Mouse (Mus musculus) gastrocnemius, postnatal 36 days (tissue): ENCODE results near the gene Rpl3. TPM values are rescaled to one million over a fixed set of nuclear protein-coding genes. Genes with fewer than 3 reads are reported as not detected.

Experiments
- DNase-seq, 2 experiments: peaks; one replicate each; pipeline ENCODE4 v3.0.0; 2022
- intact Hi-C: fragments of 180-260 bp; cut with DNase I; formaldehyde crosslinking; loops from one replicate; pipeline ENCODE4 v1.15.1; 2025
- total RNA-seq, 2 experiments: library from RNA; stranded (reverse); gene quantifications; 2 replicates each; pipeline ENCODE4 v1.2.3; 2021

Gene Rpl3
- total RNA-seq, 2 experiments from 2014 or later, result 43.5 to 51.8 TPM

DNA sequence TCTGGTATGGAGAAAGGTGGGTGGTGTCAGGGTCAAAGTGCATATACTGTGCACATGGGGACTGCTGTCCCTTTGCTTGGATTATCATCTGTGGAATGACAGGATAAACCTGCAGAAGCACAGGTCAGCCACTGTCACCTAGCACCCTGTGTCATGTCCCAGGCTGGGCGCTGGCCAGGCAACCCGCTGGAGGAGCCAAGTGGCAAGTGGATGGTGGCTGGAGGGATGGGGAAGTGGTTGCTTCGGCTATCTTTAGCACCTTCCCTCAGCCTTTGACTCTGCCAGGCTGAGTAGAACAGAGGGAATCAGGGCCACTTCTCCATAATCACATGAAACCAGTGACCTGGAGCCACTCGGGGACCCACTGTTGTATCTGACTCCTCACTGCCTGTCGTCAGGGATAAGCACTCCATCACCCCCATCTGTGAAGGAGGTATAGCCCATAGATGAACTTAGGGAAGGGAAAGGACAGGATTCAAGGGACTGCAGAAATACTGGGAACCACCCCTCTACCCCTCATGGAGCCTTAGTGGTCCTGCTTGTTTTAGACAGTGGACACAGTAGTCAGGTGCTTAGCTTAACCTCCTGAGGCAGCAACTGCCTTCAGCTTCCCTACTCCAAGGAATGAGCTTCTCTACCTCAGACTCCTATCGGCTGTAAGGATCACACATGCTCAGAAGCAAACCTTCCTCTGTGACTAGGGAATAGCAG, 16.9 kb downstream of the Rpl3 start:
- intact Hi-C loops, result no loop called here
- DNase-seq, result peak; percentile 61 to 63

DNA sequence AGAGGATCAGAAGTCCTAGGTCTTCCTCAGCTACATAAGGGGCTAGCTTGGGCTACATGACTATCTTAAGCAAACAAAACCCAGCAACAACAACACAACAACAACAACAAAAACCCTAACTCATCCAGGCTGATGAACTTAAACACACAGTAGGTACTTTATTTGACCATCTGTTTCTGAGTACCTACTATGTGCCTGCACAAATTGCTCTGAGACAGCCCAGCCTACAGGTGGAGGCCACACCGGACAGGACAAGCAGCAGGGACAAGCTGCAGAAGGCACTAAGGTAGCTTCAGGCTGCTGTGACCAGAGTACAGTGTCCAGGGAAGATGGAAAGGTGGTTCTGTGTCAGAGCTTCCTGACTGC, 18.4 kb downstream of the Rpl3 start:
- intact Hi-C loops, result no loop called here
- DNase-seq, result no peak

DNA sequence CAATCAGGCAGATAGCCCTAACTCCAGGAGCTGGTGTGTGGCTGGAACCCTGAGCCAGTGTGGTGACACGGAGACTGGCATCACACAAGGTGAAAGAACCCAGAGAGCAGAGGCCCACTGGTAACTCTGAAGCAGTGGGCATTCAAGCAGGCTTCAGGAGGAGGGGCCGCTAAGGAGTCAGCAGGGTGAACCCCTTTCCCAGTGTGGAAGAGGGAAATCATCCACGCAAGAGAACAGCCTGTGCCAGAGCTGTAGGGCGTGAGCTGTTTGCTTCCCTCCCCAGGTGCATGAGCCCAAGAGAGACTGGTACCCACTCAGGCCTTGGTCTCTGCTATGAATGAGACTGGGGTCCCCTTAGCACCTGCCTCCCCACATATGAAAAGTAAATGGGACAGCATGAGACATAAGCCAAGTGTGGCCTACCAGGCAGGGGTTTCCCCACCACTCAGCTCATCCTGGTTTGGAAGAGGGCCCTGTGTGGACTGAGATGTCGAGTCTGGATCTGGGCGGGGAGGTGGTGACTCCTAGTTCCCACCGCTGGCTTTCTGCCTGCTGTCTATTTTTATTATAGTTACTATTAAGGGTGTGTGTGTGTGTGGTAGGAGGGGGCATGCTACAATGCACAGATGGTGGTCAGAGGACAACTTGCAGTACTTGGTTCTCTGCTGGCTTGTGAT, 19.0 kb downstream of the Rpl3 start:
- DNase-seq, result no peak
- intact Hi-C loops, result no loop called here

DNA sequence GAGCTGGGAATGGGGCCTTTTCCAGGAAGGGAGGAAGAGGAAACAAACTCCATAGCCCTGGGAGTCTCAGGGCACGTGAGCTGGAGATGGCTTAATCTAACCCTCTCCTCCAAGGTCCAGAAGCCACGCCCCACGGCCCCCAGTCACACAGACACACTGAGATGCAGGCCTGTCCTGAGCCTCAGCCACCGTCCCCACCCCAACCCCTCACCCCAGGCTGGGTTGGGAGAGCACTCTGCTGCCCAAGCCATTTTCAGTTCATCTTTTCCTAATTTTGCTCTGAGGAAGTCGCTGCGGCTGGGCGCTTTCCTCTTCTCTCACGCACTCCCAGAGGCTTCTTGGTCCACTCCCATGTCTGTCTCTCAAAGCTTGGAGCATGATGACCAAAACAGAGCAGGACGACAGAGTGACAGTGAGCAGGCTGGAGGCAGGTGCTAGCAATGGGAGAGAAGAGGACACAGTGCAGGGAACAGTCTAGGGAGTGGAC, 19.7 kb downstream of the Rpl3 start:
- intact Hi-C loops, result no loop called here
- no peak for DNase-seq

DNA sequence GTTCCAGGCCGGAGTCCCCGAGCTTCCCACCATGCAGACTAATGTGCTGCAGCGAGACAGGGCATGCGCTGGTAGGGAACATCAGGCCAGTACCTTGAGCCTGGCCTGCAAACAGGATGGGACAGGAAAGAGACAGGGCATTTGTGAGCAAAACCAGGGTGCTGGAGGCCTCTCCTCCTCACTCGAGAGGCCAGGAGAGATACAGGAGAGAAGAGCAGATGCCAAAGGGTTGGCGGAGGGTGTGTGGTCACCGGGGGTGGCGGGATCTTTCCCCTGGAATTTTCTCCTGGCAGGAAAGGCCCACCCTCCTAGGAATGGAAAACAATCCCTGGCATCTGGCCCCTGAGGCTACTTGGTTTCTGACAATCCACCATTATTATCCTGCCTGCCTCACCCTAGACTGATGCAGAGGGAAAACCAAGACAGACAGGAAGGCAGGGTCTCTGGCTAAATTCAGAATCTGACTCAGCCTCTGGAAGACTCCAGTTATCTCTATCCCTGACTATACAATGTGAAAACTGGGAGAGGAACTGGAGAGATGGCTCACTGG, 21.5 kb downstream of the Rpl3 start:
- intact Hi-C loops, result no loop called here
- no peak for DNase-seq

DNA sequence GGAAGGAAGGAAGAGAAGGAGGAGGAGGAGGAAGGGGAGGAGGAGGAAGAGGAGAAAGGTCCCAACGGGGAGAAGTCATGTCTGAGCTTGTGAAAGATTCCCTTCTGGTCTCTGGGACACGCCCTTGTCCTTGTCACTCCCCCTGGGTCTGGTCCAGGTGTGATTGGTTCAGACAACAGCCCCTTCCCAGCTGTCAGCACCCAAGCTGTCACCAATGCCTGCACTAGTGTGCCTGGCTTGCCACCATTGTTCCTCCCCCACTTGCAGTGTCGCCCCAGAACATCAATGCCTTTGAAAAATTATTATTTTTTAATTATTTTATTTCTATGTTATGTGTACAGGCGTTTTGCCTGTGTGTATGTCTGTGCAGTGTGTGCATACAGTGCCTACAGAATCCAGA, 22.5 kb downstream of the Rpl3 start:
- no peak for DNase-seq
- intact Hi-C loops, result loop anchor here (5.0 kb wide), 1 partner anchor 57 kb away; the partner anchor contains the start of gene Pdgfb

DNA sequence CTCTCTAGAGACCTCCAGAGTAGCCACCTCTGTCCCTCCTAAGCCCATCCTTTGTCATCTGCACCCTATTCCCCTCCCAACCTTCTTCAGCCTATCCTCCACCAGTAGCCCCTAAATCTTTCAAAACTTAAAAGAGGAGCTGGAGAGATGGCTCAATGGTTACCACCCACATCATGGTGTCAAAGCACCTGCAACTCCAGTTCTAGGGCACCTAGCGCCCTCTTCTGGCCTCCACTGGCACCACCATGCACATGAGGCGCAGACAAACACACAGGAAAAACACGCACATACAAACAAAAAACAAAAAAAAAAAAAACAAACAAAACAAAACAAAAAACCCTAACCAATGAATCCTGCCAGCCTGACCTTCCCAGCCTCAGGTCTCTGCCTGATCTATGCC, 25.1 kb downstream of the Rpl3 start:
- intact Hi-C loops, result loop anchor here (5.0 kb wide), 1 partner anchor 54 kb away; the partner anchor contains the start of gene Pdgfb
- no peak for DNase-seq

DNA sequence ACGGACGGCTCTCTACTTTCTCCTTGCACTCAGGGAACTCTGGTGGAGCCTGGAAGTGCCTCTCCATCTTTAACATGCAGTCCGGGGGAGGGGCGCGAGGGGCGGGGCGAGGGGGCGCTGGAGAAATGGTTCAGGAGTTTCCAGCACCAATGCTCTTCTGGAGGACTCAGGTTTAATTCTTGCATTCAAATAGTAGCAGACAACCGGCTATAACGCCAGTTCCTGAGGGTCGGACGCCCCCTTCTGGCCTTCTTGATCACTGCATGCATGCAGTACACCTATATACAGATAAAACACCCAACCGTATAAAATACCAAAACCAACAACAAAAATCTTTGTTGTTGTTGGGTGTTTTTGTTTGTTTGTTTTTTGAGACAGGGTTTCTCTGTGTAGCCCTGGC, 26.3 kb downstream of the Rpl3 start:
- intact Hi-C loops, result loop anchor here (5.0 kb wide), 1 partner anchor 53 kb away; the partner anchor contains the start of gene Pdgfb

DNA sequence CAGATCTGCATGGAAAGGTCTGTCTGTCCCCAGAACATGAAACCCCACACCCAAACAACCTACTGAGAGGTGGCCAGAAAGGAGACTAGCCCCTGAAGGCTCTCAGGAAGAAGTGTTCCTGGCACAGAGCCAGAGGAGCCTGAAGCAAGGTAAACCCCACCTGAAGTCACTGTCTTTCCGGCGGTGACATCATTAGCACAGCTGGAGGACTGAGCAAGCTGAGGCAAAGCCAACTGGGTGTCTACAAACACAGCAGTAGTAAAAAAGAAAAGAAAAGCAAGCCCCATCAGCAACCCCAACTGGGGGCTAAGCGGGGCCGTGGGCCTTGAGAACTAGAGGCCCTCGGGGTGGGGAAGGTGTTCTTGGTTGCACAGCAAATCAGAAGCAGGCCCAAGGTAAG, 26.7 kb downstream of the Rpl3 start:
- intact Hi-C loops, result loop anchor here (5.0 kb wide), 1 partner anchor 53 kb away; the partner anchor contains the start of gene Pdgfb
- DNase-seq, result no peak

More for the DNA sequence above, 26.3 kb downstream of the Rpl3 start:
- no peak for DNase-seq

DNA sequence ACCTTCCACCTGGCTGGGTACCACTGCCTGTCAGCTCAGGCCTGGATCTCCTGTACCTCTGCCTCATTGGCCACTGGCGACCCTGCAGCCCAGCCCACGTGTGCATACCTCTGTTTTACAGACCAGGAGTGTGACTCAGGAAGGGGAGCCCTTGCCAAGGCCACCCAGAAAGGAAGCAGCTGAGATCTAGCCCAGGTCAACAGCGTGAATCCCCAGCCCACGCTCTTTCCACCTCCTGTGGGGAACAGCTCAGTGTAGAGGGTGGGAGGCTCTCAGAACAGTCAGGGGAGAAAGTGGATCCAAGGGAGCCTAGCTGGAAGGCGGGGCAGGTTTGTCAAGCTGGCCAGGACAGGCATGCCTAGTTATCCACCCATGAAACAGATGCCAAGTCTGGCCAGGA, 28.8 kb downstream of the Rpl3 start:
- DNase-seq, result no peak
- intact Hi-C loops, result no loop called here

DNA sequence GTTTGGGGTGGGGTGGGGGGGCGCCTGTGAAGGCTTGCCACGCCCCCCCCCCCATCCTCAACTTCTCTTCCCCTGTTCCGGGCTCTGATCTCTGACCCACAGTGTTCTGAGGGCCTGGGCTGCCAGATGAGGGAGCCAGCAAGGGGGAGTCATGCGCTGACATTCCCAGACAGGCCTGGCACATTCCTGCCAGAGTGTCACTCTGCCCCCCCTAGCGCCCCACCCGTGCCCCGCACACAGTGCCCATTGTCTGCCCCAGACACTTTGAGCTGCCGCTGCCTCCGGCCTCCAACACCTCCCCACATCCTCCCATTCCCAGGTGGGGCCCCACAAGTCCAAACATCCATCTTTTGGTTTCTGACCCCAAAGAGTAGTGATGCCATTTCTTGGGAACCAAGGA, 29.3 kb downstream of the Rpl3 start:
- no peak for DNase-seq
- intact Hi-C loops, result no loop called here

DNA sequence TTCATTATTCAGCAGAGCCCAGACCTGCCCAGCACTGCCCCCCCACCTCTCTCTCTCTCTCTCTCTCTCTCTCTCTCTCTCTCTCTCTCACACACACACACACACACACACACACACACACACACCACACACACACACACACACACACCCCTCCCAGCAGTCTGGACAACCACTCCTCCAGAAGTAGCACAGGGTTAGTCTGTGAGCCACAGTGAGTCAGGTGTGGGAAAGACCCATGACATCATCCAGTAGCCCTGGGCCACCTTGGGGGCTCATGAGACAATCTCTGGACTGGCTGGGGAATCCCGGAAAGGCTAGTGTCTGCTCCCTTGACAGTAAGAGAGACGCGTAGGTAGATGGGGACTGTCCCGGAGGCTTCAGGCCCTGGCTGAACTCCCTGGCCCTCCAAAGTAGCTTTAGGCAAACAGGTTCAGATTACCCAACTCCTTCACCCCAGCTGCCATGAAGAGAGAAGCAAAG, 30.6 kb downstream of the Rpl3 start:
- DNase-seq, result no peak
- intact Hi-C loops, result no loop called here

DNA sequence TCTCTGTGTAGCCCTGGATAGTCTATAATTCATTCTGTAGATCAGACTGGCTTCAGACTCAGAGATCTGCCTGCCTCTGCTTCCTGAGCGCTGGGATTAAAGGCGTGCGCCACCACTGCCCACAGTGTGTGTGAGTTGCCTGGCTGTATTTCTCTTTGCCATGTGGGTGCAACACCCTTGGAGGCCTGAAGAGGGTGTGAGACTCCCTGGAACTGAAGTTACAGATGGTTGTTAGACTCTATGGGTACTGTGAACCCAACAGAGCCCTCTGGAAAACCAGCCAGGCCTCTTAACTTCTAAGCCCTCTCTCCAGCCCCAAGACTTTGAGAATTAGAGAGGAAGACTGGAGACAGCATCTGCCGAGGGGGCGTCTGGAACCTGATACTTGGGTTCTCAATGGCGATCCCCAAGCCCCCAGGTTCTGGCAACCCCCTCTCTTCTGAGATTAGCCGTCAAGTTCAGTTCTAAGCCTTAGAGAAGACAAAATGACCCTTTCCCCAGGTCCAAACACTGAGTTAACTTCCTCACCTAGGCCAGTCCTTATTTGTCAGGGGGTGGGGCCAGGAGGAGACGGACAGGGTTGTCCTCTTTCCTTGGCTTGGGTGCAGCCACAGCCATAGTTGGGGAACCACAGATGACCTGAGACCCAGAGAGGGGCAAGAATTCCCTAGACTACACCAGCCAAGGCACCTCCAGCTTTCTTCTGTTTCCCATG, 31.2 kb downstream of the Rpl3 start:
- intact Hi-C loops, result no loop called here
- no peak for DNase-seq

DNA sequence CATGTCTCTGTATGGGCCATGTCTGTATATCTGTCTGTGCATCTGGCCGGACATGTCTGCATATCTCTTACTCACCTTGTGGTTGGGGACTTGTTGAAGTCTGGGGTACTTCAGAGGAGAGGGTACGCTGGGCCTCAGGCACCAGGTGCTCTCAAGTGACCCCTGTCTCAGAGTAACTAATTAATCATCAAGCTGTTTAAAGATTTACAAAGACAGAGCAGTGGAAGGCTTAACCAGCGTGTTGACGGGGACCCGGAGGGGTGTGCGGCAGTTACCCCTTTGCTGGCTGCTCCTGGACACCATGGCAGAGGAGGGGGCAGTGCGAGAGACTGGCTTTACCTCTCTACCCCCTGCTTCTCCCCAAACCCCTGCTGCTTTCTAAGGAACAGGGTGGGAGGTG, 32.1 kb downstream of the Rpl3 start:
- no peak for DNase-seq
- intact Hi-C loops, result no loop called here

DNA sequence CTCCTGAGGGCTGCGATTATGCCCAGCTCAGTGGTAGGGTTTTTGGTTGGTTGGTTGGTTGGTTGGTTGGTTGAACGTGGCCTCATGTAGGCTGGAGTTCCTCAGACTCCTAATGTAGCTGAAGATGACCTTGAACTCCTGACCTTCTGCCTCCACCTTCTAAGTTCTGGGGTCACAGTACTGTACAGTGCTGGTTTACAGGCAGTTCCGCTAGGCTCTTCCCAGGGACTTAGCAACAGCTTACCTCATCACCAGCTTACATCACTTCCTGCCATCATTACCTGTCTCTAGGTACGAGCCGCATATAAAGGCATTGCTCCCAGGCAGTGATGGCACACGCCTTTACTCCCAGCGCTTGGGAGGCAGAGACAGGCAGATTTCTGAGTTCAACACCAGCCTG, 33.5 kb downstream of the Rpl3 start:
- intact Hi-C loops, result no loop called here
- no peak for DNase-seq

DNA sequence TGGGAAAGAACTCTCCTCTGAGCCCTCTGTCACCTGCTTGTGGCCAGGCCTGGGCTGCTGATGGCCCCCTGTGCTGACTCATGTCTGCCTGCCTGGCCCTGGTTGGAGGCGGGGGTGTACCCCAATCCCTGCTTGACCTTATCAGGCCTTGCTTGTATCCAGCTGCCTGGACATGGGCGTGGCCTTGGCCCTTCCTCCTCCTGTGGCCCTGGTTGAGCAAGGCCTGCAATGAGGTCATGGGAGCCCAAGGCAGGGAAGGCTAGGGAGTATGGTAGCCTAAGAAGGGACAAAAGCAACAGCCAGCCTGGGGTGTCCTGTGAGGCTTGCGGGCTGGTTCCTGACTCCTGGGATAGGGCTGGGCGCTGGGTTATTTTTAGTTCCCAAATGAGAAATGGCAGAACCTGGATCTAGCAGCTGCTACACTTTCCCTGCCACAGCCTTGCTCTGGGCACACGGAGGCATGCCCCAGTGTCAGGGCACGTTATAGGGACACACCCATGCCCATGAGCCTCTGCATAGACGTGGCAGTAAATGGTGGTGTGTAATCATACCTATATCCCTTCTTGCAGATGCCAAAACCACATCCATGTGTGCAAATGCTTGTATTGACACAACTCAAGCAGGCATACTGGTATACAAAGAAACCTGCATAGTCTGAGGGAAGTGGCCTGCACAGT, 37.5 kb downstream of the Rpl3 start:
- DNase-seq, result peak; percentile 65 to 67
- intact Hi-C loops, result loop anchor here (5.0 kb wide), 1 partner anchor 42 kb away; the partner anchor contains the start of gene Pdgfb

DNA sequence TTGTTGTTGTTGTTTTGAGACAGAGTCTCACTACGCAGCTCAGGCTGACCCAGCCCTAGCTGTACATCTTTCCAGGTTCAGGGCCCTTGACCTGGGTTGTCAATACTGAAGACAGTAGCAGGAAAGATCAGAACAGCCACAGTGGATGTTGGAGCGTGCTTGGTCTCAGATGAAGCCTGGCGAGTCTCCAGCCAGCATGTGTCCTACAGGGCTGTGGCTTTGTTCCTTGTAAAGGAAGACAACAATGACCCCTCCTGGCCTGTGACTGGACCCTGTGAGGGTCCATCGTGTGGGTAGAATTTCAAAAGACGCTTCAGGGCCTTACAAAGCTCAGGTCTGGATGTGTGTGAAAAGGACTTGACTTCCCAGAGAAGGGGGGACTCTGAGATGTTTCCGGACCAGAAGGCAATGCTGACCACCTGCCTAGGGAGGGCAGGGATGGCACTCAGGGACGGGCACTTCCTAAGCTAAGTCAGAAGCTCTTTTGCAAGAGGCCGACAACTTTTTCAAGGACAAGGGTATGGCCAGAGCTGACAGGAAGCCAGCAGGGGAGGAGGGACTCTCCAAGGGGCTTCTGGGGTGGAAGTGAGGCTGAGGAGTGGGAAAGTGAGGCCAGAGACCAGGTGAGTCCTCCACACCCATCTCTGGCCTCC, 38.2 kb downstream of the Rpl3 start:
- DNase-seq, result no peak
- intact Hi-C loops, result loop anchor here (5.0 kb wide), 1 partner anchor 41 kb away; the partner anchor contains the start of gene Pdgfb

DNA sequence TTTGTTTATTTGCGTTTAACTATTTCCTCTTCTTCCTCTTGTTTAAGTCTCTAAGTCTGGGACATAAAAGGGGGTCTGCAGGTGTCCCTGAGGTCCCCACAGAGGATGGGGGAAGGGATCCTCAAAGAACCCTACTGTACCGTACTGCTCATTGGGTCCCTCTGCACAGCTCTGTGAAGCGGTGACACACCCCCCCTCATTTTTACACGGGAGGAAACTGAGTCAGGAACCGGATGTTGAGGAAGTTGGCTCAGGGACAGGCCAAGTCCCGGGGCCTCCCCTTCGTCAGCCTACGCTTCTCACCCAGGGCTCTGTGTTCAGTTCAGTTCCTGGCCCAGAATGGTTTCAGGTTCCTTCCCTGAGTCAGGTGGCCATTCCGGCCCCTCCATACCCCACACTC, 39.9 kb downstream of the Rpl3 start:
- intact Hi-C loops, result loop anchor here (5.0 kb wide), 1 partner anchor 39 kb away; the partner anchor contains the start of gene Pdgfb
- no peak for DNase-seq

DNA sequence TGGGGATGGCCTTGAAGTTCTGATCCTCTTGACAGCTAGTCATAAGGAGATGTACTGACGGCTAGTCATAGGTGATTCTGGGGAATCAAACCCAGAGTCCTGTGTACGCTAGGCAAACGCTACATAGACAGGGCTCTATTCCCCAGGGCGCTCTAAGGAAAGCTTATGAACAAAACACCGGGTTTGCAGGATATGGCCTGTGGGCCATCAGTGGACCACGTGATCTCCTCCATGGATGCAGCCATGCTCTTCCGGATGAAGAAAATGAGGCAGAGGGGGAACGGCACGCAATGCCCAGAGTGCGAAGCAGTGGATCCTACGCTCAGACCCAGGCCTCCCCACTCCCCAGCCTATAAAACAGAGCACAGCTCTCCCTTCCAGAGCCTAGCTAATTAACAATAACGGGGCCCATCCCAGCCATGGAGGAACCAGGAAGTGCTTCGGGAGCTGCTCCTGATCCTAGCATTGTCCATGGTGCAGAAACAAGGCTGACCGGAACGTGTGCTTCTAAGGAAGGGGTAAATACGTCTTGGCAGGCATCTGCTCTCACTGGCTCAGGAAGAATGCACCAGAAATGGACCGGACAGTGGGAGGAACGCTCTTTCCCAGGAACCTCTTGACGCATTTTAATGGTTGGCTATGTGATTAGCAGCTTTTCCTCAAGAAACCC, 40.4 kb downstream of the Rpl3 start:
- no peak for DNase-seq
- intact Hi-C loops, result loop anchor here (5.0 kb wide), 1 partner anchor 39 kb away; the partner anchor contains the start of gene Pdgfb
